Mouse (Mus musculus) NIH3T3 (cell line): ENCODE results near the gene Bmp7.

ENCODE experiments used
- DNase-seq: peaks from one replicate; pipeline ENCODE4 v3.0.0-alpha.2; 2012; ENCODE audit warnings: low read depth

Gene Bmp7

DNA sequence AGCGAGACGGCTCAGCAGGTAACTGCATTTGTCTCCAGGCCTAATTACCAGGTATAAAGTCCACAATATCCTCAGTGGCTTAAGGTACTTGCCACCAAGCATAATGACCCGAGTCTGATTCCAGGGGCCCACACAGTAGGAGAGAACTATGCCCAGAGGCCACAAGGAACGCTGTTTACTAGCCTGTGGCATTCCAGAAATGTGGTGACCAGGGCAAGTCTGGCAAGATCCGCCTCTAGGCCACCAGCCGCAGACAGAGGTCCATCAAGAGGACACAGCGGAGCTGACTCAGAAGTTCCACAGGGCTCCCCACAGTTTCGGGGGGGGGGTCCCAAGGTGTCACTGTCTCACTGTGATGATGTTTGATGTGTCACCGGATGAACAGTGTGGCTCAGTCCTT lies 34.0 kb downstream of the Bmp7 start:
- no peak for DNase-seq

DNA sequence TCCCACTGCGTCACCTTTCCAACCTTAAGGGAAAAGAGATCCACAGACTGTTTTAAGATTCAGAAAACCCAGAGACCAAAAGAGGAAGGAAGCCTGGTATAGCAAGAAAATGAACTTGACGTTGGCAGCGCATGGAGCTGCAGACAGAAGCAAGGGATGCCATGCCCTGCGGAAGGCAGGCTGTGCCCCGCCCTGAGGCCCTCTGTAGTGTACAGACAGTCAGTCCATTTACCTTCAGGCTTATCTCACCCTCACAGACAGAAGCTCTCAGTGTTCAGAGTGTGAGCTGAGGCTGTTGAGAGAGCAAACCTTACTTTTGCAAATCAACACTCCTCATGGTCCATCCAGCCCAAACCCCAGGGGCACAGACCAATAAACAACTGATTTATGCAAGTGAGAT lies 35.1 kb downstream of the Bmp7 start:
- DNase-seq: no peak

DNA sequence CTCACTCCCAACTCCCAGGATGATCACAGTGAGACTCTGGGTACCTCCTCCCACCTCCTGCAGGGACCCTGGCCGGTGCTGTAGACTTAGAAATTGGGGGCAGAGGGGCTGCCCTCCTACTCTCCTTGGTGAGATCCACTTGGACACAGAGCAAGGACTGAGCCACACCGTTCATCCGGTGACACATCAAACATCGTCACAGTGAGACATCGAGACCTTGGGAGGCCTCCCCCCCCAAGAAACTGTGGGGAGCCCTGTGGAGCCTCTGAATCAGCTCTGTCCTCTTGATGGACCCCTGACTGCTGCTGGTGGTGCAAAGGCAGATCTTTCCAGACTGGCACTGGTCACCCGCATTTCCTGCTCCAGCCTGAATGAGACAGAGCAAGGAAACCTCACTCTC lies 35.5 kb downstream of the Bmp7 start:
- no peak for DNase-seq

DNA sequence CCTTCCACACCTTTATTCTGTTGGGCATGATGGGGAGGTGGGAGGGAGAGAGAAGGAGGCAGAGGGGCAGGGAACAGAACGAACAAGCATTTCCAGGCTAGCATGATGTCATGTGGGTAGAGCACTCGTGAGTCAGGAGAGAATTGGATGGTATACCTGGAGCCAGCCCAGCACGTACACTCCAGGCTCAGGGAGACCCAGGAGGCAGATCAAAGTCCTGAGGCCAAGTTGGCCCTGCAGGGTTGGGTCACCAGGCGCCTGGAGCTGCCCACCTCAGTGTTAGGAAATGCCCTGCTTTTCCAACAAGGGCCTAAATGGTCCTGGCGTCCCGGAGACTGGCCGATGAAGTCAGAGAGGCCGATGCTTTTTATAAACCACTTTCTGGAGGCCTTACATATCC lies 36.6 kb downstream of the Bmp7 start:
- DNase-seq: no peak

DNA sequence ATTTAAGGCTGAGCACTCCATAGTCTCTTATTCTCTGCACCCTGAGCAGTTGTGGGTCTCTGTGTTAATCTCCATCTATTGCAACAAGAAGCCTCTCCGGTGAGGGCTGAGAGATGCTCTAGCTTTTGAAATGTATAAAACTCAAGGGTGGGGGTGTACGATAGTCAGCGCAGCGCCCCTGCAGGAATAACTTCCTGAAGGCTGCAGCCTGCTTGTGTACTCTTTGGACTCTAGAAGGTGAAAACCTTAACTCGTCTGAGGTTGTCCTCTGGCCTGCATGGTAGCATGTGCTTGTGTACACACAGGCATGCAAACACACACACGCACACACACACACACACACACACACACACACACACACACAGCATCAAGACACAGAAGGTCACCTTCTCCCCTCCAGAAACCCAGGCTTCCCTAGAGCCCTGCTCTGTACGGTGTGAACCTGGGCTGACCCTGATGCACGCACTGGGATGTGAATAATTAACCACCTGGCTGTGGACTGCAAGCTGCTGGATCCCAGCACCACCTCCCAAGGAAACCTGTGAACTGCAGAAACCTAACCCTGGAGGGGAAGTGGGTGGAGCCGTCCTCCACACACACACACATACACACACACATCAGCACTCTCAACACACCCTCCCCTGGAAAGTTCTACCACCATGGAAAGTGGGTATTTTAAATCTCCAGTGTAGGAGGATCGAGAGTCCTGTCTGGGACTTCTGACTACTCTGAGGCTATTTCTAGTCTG lies 39.0 kb downstream of the Bmp7 start:
- DNase-seq: no peak

DNA sequence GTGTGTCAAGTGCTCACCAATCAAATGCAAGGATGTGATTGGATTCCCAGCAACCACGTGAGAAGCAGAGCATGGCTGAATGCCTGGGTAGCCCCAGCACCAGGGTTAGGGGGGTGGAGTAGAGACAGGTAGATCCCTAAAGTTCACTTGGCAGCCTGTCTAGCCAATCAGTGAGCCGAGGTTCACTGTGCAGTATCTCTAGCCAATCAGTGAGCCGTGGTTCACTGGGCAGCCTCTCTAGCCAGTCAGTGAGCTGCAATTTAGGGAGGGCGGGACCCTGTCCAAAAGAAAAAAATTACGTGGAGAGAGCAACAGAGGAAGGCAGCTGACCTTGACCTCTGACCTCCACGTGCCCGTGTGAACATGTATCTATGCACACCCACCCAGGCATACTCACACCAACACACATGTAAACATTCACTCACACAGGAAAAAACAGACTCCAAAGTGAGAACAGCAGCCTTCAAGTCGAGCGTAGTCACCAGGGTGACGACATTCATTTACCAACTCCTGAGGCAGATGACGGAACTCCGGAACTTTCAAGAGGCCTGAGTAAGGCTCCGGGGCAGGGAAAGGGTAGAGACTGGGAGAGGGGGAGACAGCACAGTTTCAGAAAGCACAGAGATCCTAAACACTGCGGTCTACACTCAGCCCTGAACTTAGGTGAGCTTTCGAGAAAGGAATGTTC lies 50.2 kb downstream of the Bmp7 start:
- DNase-seq: no peak

DNA sequence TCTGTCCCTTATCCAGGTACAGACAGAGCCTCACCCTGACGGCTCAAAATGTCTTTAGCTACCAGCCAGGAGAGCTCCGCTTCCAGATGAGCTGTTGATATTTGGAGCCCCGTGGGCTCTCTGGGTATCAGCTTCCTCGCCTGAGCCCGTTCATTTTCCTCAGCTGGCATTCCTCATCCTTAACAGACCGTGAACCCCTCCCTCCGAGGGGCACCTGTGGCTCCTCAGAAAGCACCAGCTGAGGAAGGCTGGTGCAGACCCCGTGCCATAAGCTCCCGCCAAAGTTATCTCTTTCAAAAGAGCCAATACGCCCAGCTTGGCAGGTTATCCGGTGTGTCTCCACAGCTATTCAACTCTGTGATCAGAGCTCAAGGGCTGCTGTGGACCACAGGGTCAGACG lies 50.9 kb downstream of the Bmp7 start:
- DNase-seq: no peak

DNA sequence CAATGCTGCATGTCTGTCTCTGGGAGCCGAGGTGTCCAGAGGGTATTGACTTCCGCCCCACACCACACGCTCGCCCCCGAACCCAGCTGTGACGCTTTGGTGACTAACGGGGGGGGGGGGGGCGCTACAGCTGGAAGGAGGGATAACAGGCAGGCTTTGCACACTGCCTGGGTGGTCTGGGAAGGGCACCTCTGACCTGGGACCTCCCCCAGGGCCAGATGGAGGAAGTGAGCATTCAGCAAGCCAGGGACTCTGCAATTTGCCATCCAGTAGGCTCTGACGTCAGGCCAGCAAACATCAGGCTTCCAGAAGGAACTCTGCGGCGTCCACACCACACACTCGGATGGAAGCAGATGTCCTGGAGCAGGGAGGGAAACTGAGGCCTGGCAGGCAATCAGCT lies 52.0 kb downstream of the Bmp7 start:
- DNase-seq: no peak

DNA sequence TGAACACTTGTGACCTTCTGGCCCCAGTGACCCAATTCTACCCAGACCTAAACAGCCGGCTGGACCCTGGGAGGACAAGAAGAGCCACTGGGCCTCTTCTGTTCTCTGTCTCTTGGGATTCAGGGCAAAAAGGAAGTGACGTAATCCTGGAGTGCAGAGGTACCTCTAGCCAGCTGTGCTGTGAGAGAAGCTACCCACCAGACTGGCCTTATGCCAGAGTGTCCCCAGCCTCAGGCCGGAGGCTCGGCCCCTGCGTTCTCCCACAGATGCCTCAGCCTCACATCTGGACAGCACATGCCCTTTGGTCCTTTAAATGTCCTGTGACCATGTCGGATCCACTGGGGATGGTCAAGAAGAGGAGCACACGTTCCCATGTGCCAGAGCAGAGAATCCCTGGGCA lies 54.3 kb downstream of the Bmp7 start:
- no peak for DNase-seq

DNA sequence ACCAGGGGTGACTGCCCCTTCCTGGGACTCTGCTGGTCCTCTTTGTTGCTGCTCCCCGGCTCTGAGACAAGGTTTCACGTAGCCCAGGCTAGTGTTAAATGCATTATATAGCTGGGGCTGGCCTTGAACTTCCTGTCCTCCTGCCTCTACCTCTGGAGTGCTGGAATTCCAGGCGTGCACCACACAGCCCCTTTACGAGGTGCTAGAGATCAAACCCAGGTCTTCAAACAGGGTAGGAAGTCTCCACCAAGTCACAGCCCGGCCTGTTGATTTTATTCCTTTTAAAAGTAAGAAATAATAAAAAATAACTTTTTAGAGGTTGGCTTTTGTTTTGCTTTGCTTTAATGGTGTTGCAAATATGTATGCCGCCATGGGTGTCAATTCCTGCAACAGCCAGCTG lies 55.5 kb downstream of the Bmp7 start:
- no peak for DNase-seq

- DNase-seq: no peak
These were observed 64.9 kb downstream of the Bmp7 start for GRCm38 (mm10) chr2:172875201-172875600.

DNA sequence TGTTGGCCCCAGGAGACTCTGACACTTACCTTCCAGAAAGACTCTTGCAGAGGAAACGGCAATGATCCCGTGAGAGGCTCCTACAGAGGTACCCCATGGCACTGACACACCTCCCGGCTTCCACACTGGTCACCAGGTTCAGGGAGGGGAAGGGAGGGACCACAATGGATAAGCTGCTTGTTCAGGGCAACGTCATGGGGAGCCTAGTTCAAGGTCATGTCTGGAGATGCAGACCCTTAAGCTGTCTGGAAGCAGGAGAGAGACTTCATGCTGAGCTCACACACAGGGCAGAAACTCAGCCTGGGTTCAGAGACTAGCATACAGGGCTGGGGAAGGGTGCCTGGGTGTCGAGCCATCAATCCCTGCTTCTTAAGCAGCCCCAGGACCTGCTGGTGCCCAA lies 73.8 kb downstream of the Bmp7 start:
- DNase-seq: no peak

GRCm38 (mm10) chr2:172865165-172865564 lies 75.0 kb downstream of the Bmp7 start:
- DNase-seq: no peak

DNA sequence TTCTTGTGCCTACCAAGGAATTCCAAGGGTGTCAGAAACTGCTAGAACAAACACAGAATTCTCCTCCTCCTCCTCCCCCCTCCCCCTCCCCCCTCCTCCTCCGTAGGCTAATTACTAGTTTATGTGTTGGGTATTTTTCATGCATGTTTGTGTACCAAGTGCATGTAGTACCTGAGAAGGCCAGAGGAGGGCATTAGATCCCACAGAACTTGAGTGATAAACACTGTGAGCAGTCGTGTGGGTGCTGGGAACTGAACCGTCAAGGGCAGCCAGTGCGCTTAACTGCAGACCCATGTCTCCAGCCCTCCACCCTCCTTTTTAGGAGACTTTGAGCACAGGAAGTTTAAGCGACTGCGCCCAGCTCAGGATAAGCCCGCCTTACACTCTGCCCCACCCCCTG lies 75.6 kb downstream of the Bmp7 start:
- no peak for DNase-seq

GRCm38 (mm10) chr2:172863469-172863856 lies 76.7 kb downstream of the Bmp7 start:
- DNase-seq: no peak

- DNase-seq: no peak
These were observed 77.2 kb downstream of the Bmp7 start for GRCm38 (mm10) chr2:172862850-172863468.

DNA sequence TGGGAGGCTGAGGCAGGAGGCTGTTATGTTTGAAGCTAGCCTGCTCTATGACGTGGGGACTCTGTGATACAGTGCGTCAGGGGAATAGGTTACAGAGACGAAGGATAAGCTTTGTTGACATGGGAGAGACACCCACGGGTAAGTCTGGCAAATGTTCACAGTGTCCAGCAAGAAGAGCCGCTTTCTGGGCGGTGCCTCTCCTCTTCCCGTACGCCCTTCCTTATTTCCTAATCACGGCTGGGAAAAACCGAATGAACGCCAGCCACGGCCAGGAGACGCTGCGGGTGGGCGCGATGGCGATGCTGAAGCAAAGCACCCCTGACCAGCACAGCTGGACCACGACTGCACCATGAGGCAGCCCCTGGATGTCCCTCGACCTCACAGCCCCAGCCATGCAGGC lies 77.7 kb downstream of the Bmp7 start:
- no peak for DNase-seq

GRCm38 (mm10) chr2:172861590-172861989 lies 78.5 kb downstream of the Bmp7 start:
- no peak for DNase-seq

DNA sequence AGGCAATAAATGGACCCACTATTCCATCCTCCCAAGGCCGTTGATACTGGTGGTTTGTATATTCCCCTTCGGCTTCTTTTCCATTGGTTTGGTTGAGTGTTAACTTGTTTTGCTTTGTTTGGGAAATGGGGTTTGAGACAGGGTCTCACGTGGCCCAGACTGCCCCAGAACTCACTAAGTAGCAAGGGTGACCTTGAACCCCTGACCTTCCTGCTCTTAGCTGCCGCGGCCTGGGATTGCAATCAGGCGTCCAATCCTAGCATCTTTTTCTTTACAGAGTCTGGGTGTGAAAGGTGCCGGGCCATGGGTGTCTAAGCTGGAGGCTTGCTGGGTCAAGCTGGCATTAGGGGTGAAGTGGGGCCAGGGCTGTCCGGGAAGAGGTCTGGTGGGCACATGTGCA lies 79.5 kb downstream of the Bmp7 start:
- DNase-seq: no peak

DNA sequence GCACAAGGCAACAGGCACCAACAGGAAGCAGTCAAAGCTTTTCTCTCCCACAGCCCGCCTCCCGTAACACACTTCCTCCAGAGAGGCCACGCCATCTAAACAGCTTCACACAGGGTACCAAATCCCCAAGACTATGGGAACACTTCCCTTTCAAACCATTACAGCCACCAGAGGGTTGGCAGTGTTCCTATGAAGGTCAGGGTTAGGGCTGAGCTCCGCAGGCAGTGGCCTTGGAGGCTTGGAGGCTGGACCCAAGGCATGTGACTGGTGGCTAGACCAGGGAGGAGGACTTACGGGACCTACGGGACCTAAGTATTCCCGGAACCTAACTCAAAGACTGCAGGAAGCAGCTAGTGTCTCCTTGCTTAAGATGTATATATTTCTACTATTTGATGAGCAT lies 80.0 kb downstream of the Bmp7 start:
- DNase-seq: no peak

GRCm38 (mm10) chr2:172857048-172857447 lies 83.1 kb downstream of the Bmp7 start:
- no peak for DNase-seq

DNA sequence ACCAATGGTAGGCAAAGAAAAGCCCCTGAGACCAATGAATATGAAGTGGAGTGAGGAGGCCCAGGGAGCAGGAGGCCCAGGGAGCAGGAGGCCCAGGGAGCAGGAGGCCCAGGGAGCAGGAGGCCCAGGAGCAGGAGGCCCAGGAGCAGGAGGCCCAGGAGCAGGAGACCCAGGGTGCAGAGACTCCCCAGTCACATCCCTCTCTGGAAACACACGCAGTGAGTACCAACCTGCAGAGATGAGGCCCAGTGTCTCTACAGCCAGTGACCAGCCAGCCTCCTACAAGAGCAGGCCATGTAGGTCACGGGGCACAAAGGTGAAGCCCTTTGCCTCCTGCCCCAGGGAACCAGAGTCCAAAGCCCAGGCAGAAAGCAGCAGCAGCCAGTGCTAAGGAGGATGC lies 83.6 kb downstream of the Bmp7 start:
- DNase-seq: no peak

DNA sequence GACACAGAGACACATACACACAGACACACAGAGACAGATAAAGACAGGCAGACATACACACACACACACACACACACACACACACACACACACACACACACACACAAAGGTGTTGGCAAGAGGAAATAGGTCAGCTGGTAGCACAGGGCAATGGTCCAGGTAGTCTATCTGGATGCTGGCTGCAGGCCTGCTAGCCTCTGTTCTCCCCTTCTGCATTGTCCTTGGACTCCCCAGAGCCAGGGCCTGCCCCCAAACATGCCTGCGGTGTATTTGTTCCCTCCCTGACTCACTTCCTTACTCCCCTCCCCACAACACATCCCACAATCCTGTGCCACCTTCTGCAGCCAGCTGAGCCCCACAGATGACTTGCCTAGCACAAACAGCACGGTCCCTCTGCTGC lies 86.0 kb downstream of the Bmp7 start:
- no peak for DNase-seq

DNA sequence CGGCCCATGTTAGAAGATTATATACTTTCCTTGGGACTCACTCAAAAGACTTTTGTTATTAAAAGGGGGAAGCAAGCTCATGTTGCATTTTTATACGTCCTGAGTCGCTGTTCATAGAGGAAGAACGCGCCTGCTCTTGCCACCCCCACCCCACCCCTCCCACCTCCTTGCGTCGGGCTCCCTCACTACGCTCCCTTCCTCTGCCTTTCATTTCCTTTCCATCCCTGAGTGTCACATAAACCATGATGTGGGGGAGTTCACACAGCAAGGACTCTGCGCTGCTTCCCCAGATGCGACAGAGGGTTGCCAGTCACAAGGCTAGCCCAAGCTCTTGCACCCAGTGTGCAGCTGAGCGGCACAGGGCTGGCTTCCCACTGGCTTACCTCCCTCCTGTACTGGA lies 88.3 kb downstream of the Bmp7 start:
- no peak for DNase-seq
